21 mouse cellular contexts compared by ENCODE assay signal in the genomic region with DNA sequence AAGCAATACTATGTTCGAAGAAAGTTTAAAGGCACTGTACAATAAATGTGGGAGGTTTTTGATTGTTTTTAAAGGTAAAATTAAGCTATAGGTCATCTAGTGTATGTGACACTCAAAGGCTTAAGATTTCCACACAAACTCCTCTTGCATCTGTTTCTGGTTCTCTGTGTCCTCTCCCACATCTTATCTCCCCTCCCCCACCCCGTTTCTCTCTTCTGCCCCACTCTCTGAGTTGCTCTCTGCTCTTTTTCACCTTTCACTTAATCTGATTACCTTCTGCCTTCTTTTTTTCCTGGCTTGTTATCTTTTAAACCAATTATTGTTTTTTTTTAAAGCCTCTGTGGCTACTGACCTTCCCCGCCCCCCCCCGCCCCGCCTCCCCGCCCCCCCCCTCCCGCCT. TPM values are rescaled to one million over a fixed set of nuclear protein-coding genes. Genes with fewer than 3 reads are reported as not detected.
DNase-seq lines count a peak whose midpoint lies in the region; ATAC-seq lines count a peak whose summit lies in the region.
"Had no signal": no experiment of that assay in that cellular context is flagged by ENCODE, and none has a peak within 500 bp of the region (broad histone marks: within the 10 kb centered on the region; RNA-seq: fewer than 3 reads in every experiment).

No protein-coding gene starts in this region.

- no peaks in the 10 kb centered on the region for H3K9me3 ChIP-seq in erythroblast, embryonic 14.5 days (ENCODE audit: control insufficient read depth, low read length)
- no peaks in the 10 kb centered on the region for H3K9me3 ChIP-seq in liver, embryonic 16.5 days (replicated peaks; ENCODE audit: control insufficient read depth, low read length)
- H3K9me3 ChIP-seq in midbrain, embryonic 14.5 days (ENCODE audit: control insufficient read depth, low read length) = no peaks in the 10 kb centered on the region
- H3K9me3 ChIP-seq: forebrain, embryonic 12.5 days; hindbrain, embryonic 15.5 days; midbrain, embryonic 15.5 days; neural tube, embryonic 12.5 days; stomach, embryonic 15.5 days had no signal

- no peak overlapping the region for H3K27ac ChIP-seq in liver, embryonic 16.5 days (ENCODE audit: low read length)
- no peak overlapping the region for H3K27ac ChIP-seq in midbrain, embryonic 14.5 days (replicated peaks; ENCODE audit: low read depth, low read length)
- H3K27ac ChIP-seq: forebrain, embryonic 12.5 days; gastrocnemius, adult 2 months; hindbrain, embryonic 15.5 days; midbrain, embryonic 15.5 days; neural tube, embryonic 12.5 days; stomach, embryonic 15.5 days had no signal

- peaks cover 31% of the 10 kb centered on the region for H3K4me1 ChIP-seq in erythroblast, embryonic 14.5 days (ENCODE audit: control insufficient read depth)
- peaks cover 30% of the 10 kb centered on the region for H3K4me1 ChIP-seq in liver, embryonic 16.5 days (ENCODE audit: control insufficient read depth, low read depth, low read length)
- H3K4me1 ChIP-seq in midbrain, embryonic 14.5 days (ENCODE audit: control insufficient read depth, insufficient read depth, low read length) = no peaks in the 10 kb centered on the region; the same call in 1 of the 2 replicates
- H3K4me1 ChIP-seq: forebrain, embryonic 12.5 days; hindbrain, embryonic 15.5 days; midbrain, embryonic 15.5 days; neural tube, embryonic 12.5 days; stomach, embryonic 15.5 days had no signal

- 39% methylated on average over 6 of the region's 7 CpGs for WGBS in liver, embryonic 16.5 days (ENCODE audit: insufficient replicate concordance)
- WGBS in midbrain, embryonic 14.5 days = 66% methylated on average over 6 of the region's 7 CpGs

- H3K27me3 ChIP-seq in erythroblast, embryonic 14.5 days (ENCODE audit: control insufficient read depth) = no peaks in the 10 kb centered on the region
- no peaks in the 10 kb centered on the region for H3K27me3 ChIP-seq in liver, embryonic 16.5 days (ENCODE audit: control insufficient read depth, insufficient read depth, low read depth, low read length)
- no peaks in the 10 kb centered on the region for H3K27me3 ChIP-seq in midbrain, embryonic 14.5 days (ENCODE audit: control insufficient read depth, insufficient read depth, low read length)
- H3K27me3 ChIP-seq: forebrain, embryonic 12.5 days; hindbrain, embryonic 15.5 days; midbrain, embryonic 15.5 days; neural tube, embryonic 12.5 days; stomach, embryonic 15.5 days had no signal

- no peak overlapping the region for H3K9ac ChIP-seq in liver, embryonic 16.5 days (ENCODE audit: low read depth, low read length)
- no peak overlapping the region for H3K9ac ChIP-seq in midbrain, embryonic 14.5 days (replicated peaks; ENCODE audit: low read length)
- H3K9ac ChIP-seq: forebrain, embryonic 12.5 days; hindbrain, embryonic 15.5 days; midbrain, embryonic 15.5 days; neural tube, embryonic 12.5 days; stomach, embryonic 15.5 days had no signal

- H3K4me3 ChIP-seq in erythroblast, embryonic 14.5 days (replicated peaks) = peak overlapping the region; percentile 41
- no peak overlapping the region for H3K4me3 ChIP-seq in liver, embryonic 16.5 days (ENCODE audit: low read depth, low read length)
- no peak overlapping the region for H3K4me3 ChIP-seq in midbrain, embryonic 14.5 days (replicated peaks; ENCODE audit: low read depth, low read length)
- H3K4me3 ChIP-seq: forebrain, embryonic 12.5 days; gastrocnemius, adult 2 months; hindbrain, embryonic 15.5 days; midbrain, embryonic 15.5 days; neural tube, embryonic 12.5 days; stomach, embryonic 15.5 days had no signal

- DNase-seq in retina, postnatal 1 day = peak; percentile 23
- DNase-seq in retina, embryonic 14.5 days (ENCODE audit: low spot score) = no peak
- no peak for DNase-seq in midbrain, embryonic 14.5 days
- no peak for DNase-seq in kidney, adult 11 months
- DNase-seq: adrenal gland, postnatal 25 days; cerebellum, adult 11 months; cerebellum, adult 9-11 months; gastrocnemius, adult 2 months; heart, postnatal 36 days; kidney, postnatal 36 days; layer of hippocampus, postnatal 36 days; lung, postnatal 4 days; thymus, postnatal 36 days had no signal

- H3K36me3 ChIP-seq in erythroblast, embryonic 14.5 days (ENCODE audit: control insufficient read depth) = no peaks in the 10 kb centered on the region
- H3K36me3 ChIP-seq in liver, embryonic 16.5 days (ENCODE audit: control insufficient read depth, insufficient read depth) = no peaks in the 10 kb centered on the region
- H3K36me3 ChIP-seq in midbrain, embryonic 14.5 days (ENCODE audit: control insufficient read depth, insufficient read depth, low read length) = no peaks in the 10 kb centered on the region
- H3K36me3 ChIP-seq: forebrain, embryonic 12.5 days; hindbrain, embryonic 15.5 days; midbrain, embryonic 15.5 days; neural tube, embryonic 12.5 days; stomach, embryonic 15.5 days had no signal

- no peak for ATAC-seq in erythroblast, adult 5-6 weeks (replicated peaks; ENCODE audit: low FRiP score, poor library complexity, severe bottlenecking)
- ATAC-seq in liver, embryonic 16.5 days (ENCODE audit: low read depth) = no peak
- ATAC-seq in midbrain, embryonic 14.5 days (ENCODE audit: low FRiP score, low TSS enrichment) = no peak
- ATAC-seq: midbrain, embryonic 15.5 days had no signal

- H3K4me2 ChIP-seq in liver, embryonic 16.5 days (ENCODE audit: low read depth, low read length) = peak overlapping the region; percentile 44
- H3K4me2 ChIP-seq in midbrain, embryonic 14.5 days (ENCODE audit: low read length) = no peak overlapping the region
- H3K4me2 ChIP-seq: forebrain, embryonic 12.5 days; hindbrain, embryonic 15.5 days; midbrain, embryonic 15.5 days; neural tube, embryonic 12.5 days; stomach, embryonic 15.5 days had no signal

RNA-seq across cellular contexts. Expression of a gene that starts 47.4 kb away (rescaled TPM):
- 1.4 and 1.5 TPM in 2 replicates for polyA plus RNA-seq in erythroblast, embryonic 14.5 days (2012)
- total RNA-seq in erythroblast, adult 5-6 weeks (2015; ENCODE audit: low replicate concordance) = 32.1 and 40.3 TPM in 2 replicates
- total RNA-seq in erythroblast, adult 5-6 weeks (2017; ENCODE audit: low replicate concordance) = 13.0 and 38.6 TPM in 2 replicates
- 30.3 and 30.8 TPM in 2 replicates for polyA plus RNA-seq in liver, embryonic 16.5 days (2015; fragmentation: Nextera tagmentation; extraction: Ambion mirVana)
- 40.4 and 54.8 TPM in 2 replicates for polyA plus RNA-seq in midbrain, embryonic 14.5 days (2014; fragmentation: Nextera tagmentation; extraction: Ambion mirVana)

RNA-seq across cellular contexts. Expression of a gene that starts 59.9 kb away (rescaled TPM):
- polyA plus RNA-seq in erythroblast, embryonic 14.5 days (2012) = 0.19 and 0.23 TPM in 2 replicates
- 4.2 and 11.3 TPM in 2 replicates for total RNA-seq in erythroblast, adult 5-6 weeks (2015; ENCODE audit: low replicate concordance)
- 5.9 and 8.9 TPM in 2 replicates for total RNA-seq in erythroblast, adult 5-6 weeks (2017; ENCODE audit: low replicate concordance)
- 1.7 and 1.8 TPM in 2 replicates for polyA plus RNA-seq in liver, embryonic 16.5 days (2015; fragmentation: Nextera tagmentation; extraction: Ambion mirVana)
- 17.1 and 17.4 TPM in 2 replicates for polyA plus RNA-seq in midbrain, embryonic 14.5 days (2014; fragmentation: Nextera tagmentation; extraction: Ambion mirVana)

Comparison
In these comparisons a context has a peak if more than half of its experiments do, and no peak if none do; other contexts are left out.
1. RNA of a gene that starts 47.4 kb away (polyA plus RNA-seq): 40.4 to 54.8 TPM in midbrain, embryonic 14.5 days and 30.3 to 30.8 TPM in liver, embryonic 16.5 days; 1.4 to 1.5 TPM in erythroblast, embryonic 14.5 days; every median in the first group is over 10 times any median in the second.